Mouse (Mus musculus) thymus, postnatal 36 days (tissue): ENCODE data around the gene Ube2r2.

ENCODE experiments used
- DNase-seq, 2 experiments: peaks; one replicate each; pipeline ENCODE4 v3.0.0; 2022; ENCODE audit warnings: mixed read lengths in 2 of 2

The Ube2r2 gene

GRCm38 (mm10) chr4:41124180-41124951 is 11.2 kb upstream of the Ube2r2 start, which contains the start of gene Nol6:
Gene Nol6 (minus strand): TSS chr4:41124455.
- peak; percentile 94 to 97 for DNase-seq

GRCm38 (mm10) chr4:41129406-41129805 is 6.1 kb upstream of the Ube2r2 start:
- DNase-seq = peak; percentile 57 to 59

- DNase-seq = no peak
These were observed 5.7 kb upstream of the Ube2r2 start for GRCm38 (mm10) chr4:41129836-41130235.

GRCm38 (mm10) chr4:41132471-41132870 is 3.1 kb upstream of the Ube2r2 start:
- DNase-seq = no peak

DNA sequence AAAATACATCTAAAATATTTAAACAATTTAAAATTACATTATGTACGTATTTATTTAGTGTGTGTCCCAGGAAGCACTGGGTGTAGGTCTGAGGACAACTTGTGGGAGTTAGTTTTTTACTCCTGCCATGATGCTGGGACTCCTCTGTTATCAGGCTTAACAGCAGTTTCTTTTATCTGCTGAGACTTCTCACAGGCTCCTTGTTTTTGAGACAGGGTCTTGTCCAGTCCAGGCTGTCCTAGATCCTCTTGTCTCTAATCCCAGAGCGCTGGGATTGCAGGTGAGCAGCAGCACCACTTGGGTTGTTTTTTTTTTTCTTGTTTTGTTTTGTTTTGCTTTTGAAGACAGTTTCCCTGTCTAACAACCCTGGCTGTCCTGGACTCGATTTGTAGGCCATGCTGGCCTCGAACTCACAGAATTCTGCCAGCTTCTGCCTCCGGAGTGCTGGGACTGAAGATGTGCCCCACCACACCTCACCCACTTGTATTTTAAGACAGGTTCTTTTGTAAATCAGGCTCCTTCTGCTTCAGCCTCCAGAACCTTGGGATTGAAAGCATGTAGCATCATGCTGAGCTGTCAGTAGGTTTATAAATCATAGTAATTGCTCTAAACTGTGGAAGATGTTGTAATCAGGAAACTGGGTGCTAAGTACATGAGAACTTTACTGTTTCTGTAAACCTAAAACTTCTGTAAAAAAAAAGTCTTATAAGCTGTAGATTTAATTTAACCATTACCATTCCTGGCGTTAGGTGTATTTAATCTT is 1.8 kb upstream of the Ube2r2 start:
- DNase-seq = no peak

- peak; percentile 83 to 88 for DNase-seq
These were observed 420 bp upstream of the Ube2r2 start for GRCm38 (mm10) chr4:41134935-41135710.

- DNase-seq = no peak
These were observed 887 bp downstream of the Ube2r2 start for GRCm38 (mm10) chr4:41136454-41136805.

- no peak for DNase-seq
These were observed 1.3 kb downstream of the Ube2r2 start for GRCm38 (mm10) chr4:41136811-41137210.

DNA sequence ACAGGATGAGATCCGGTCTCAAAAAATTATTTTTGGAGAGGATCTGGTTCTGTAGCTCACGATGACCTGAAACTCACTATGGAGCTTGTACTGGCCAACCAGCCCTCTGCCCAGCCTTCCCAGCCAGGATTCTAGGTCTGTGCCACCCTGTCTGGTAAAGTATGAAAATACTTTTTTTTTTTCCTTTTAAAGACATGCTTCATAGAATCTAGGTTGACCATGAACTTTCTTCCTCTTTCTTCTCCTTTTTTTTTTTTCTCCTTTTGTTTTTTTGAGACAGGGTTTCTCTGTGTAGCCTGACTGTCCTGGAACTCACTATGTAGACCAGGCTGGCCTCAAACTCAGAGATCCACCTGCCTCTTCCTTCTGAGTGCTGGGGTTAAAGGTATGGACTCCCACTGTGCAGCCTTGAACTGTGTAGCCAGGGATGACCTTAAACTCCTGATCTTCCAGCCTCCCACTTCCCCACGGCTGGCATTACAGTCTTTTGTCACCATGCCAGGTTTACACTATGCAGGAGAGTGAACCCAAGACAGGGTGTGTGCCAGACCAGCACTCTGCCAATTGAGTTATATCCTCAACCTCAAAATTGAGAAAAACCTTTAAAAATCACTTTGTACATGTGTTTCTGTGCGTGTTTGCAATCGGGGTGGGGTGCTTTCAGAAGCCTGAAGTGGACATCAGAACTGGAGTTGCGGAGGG is 4.8 kb downstream of the Ube2r2 start:
- DNase-seq = no peak

- DNase-seq = no peak
These were observed 7.1 kb downstream of the Ube2r2 start for GRCm38 (mm10) chr4:41142601-41143000.

DNA sequence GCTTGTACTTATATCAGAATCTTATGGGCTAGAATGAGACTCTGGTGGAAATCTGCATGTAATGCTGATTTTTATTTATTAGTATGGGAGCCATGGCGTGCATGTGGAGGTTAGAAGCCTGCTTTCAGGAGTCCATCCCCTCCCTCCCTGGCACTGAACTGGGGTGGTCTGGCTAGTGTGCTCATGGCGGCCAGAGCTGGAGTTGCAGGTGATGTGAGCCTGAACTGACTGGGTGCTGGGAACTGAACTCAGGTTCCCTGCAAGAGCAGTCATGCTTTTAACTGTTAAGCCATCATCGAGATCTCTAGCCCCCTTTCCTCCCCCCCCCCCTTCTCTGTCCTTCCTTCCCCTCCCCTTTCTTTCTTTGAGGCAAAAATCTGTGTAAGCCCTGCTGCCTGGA is 14.3 kb downstream of the Ube2r2 start:
- DNase-seq = no peak

- no peak for DNase-seq
These were observed 15.6 kb downstream of the Ube2r2 start for GRCm38 (mm10) chr4:41151186-41151585.

DNA sequence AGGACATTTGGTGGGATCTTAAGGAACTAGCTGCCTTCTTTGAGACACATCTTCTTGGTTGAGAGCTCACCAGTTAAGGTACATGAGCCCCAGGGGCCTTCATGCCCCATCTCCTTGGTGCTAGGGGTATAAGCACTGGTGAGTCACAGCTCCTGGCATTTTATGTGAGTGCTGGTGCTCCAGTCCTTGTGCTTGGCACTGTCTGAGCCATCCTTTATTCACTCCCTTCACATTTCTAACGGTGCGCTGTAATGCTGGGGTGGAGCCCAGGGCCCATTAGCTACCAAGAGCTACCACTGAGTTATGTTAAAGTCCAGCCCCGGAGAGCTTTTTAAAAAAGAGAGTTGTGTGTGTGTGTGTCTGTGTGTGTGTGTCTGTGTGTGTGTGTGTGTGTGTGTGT is 17.6 kb downstream of the Ube2r2 start:
- no peak for DNase-seq

- DNase-seq = no peak
These were observed 21.4 kb downstream of the Ube2r2 start for GRCm38 (mm10) chr4:41156961-41157360.

GRCm38 (mm10) chr4:41158251-41158650 is 22.7 kb downstream of the Ube2r2 start:
- DNase-seq = no peak

- no peak for DNase-seq
These were observed 25.7 kb downstream of the Ube2r2 start for GRCm38 (mm10) chr4:41161232-41161631.

DNA sequence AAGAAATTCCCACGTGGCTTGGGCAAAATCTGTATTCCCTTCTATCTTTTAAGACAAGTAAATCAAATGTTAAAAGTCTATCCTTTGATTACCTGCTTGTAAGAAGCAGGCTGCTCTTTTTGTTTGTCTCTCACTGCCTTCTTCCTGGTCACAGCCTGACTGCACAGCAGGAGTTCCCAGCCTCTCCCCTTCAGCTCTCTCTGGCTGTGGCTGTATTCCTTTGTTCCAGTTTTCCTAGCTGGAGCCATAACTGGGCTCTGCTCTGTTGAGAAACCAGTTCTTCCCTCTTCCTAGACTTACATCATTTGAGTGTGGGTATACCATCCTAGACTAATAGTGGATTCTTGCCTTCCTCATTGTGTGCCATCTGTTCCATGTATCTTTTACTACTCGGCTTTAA is 29.4 kb downstream of the Ube2r2 start:
- DNase-seq = no peak

GRCm38 (mm10) chr4:41165693-41166475 is 30.3 kb downstream of the Ube2r2 start:
- peak; percentile 33 to 50 for DNase-seq

DNA sequence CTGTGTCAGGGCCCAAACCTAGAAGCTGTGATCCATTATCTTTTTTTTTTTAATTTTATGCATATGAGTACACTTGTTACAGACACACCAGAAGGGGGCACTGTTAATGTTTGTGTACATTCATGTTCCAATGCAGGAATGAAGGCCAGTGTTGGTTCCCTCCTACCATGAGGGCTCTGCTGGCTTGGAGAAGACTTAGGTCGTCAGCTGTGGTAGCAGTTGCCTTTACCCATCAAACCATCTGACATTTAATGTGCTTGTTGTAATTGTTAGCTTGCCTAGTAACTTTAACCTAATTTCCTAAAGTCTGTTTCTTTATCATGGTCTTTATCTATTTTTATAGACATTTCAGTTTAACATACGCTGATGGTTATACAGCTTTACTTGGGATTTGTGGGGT is 35.4 kb downstream of the Ube2r2 start:
- no peak for DNase-seq

DNA sequence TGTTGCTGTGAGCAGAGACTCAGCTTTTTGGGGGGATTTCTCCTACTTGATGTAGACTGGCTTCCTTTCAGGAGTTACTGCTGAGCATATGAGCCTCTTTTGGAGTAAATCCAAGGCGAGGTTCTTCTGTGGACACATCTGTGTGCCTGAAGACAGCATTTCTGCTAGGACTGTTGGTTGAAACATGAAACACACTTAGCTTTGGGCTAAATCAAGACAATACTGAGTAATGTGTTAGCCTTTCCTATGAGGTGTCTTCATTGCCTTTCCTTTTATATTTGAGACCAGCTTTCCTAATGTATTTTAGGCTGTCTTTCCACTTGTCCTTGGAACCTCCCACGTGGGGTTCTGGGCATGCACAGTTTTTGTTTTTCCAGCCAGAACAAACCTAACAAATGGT is 39.1 kb downstream of the Ube2r2 start:
- DNase-seq = no peak

- no peak for DNase-seq
These were observed 44.5 kb downstream of the Ube2r2 start for GRCm38 (mm10) chr4:41179825-41180725.
